Mouse (Mus musculus) testis, postnatal 10 days (tissue): ENCODE measurements around the gene Cybrd1.

Experiments used
- DNase-seq: peaks from one replicate; pipeline ENCODE4 v3.0.0; 2021; ENCODE audit warnings: low spot score

Cybrd1 gene

DNA sequence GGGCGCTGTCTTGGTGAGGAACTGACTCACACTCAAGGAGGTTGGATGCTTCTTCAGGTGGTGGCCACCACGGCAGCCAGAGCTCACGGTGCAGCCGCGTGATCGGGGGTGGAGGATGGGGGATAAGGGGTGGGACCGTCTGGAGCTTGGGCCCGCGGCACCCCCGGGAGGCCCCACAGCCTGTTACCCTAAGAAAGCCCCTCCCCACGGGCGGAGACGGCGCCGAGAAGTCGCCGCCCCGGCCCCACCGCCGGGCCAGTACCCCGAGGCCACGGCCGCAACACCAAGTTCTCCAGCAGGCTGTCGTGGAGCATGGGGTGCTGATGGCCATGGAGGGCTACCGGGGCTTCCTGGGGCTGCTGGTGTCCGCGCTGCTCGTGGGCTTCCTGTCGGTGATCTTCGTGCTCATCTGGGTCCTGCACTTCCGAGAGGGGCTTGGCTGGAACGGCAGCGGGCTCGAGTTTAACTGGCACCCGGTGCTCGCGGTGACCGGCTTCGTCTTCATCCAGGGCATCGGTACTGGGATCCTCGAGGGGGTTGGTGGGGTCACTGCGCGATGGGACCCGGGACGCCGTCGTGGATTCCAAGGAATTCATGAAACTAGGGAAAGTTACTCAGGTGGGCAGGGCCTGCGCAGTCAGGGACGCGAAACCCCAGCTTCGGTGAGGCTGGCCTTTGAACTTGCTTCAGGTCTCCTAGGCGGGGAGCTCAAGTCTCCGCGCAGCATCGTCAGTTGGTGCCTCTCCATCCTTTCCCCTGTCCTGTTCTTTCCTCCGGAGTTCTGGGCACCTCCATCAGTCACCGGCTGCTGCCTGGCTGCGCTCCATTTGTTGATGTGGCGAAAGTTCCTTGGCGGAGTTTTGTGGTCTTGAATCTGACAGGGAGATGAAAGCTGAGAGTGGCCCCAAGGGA, at the start of gene Cybrd1:
TSS of gene Cybrd1 (plus strand) at position 127 of the 912 bp plus-strand sequence.
- peak; percentile 62 for DNase-seq

DNA sequence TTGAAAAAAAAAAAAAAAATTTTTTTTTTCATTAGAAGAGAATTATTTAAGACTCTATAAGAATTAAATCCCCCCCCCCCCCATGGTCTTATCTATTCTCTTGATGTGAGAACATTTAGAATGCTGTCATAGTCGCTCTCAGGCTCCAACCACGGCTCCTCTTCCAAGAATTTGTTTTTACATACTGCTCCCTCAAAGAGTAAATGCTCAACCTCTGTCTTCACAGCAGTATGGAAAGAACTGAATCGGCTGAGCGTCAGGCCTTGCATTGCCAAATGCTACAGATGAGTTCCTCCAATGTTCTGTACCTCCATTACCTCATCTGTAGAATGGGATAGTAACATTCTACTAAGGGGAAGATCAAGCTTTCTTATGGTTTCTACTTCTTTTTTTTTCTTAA, 46.1 kb upstream of the Cybrd1 start:
- no peak for DNase-seq

DNA sequence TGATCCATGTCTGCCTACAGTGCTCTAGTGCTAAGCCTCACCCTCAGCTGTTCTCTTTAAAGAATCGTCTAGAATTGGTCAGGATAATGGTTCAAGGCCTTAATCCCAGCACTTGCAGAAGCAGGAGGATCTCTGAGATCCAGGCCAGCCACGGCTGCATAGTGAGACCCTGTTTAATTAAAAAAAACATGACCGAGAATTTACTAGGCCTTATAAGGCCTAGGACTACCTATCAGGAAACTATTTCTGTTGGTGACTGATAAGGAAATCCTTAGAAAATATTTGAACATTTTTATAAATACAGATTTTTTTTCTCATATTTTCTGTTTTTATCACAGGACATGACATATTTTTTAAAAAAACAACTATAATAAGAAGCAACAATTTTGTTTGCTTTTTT, 44.4 kb upstream of the Cybrd1 start:
- DNase-seq: no peak

DNA sequence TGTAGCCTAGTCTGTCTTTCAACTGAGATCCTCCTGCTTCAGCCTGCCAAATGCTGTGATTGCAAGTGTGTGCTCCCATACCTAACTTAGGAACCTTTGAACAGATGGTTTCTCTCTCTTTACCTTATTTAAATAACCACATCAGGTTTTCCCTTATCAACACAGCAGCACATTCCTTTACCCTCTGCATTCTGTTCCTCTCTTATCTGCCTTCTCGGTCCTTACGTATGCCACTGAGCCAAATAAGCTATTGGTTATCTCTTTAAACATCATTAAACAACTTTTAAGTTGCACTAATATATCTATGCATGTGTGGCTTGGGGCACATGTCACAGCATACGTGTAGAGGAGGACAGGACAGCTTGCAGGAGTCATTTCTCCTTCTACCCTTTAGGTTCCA, 43.9 kb upstream of the Cybrd1 start:
- DNase-seq: no peak

DNA sequence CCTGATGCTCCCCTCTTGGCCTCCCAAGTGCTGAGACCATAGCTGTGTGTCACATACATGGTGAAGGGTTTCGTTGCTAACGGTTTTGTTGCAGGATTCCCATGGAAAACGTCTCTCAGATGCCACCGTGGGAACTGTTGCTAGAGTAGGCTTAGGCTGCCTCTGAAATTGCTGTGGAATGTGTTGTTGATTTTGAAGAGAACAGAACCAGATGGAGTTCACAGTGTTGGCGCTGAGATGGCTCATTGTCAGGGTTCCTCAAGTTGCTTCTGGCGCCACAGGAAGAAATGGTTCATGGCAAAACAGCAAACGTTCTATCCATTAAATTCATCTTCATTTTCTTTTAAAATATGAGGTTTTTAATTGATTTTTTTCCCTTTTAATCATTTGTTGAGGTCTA, 35.3 kb upstream of the Cybrd1 start:
- DNase-seq: no peak

DNA sequence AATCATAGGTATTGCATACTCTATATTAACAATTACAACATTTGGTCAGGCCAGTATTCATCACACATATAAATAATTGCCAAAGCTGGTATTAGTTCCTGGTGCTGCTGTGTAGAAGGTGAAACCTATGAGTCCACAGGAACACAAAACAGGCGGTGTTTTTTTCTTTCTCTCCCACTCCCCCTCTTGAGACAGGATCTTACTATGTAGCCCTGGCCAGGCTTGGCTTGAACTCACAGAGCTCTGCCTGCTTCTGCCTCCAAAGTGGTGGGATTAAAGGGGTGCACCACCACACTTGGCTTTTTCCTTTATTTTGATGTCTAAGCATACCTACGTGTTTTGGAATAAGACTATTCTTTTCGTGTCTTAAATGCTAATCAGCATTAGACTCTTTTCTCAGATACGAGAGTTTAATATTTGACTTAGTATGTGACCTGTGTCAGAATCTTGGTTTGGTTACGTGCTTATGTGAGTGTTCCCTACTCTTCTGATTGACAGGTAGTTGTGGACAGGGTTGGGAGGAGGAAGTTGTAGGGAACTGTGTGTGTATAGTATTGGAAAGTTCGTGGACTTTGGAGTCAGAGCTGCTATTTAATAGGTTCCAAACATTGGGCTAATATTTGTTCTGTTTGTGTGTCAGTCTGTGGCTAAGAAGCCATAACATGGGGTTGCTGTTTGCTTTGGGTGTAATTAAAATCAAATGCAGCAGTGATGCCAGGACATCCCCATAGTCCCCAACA, 34.1 kb upstream of the Cybrd1 start:
- no peak for DNase-seq

DNA sequence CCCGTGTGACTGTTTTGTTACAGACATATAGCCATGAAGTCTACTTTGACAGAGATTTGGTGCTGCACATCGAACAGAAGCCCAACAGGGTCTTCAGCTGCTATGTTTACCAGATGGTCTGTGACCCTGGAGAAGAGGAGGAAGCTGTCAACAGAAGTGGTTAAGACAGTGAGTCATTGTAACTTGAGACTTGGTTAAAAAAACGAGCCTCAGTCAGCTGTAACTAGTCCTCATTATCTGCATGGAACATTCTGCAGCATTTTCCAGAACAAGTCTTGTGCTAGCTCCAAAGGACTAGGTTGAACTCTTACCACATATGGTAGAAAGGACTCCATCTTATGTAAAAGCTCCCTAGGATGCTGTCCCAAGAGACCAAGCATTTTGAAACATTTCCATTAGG, 28.0 kb upstream of the Cybrd1 start:
- no peak for DNase-seq

DNA sequence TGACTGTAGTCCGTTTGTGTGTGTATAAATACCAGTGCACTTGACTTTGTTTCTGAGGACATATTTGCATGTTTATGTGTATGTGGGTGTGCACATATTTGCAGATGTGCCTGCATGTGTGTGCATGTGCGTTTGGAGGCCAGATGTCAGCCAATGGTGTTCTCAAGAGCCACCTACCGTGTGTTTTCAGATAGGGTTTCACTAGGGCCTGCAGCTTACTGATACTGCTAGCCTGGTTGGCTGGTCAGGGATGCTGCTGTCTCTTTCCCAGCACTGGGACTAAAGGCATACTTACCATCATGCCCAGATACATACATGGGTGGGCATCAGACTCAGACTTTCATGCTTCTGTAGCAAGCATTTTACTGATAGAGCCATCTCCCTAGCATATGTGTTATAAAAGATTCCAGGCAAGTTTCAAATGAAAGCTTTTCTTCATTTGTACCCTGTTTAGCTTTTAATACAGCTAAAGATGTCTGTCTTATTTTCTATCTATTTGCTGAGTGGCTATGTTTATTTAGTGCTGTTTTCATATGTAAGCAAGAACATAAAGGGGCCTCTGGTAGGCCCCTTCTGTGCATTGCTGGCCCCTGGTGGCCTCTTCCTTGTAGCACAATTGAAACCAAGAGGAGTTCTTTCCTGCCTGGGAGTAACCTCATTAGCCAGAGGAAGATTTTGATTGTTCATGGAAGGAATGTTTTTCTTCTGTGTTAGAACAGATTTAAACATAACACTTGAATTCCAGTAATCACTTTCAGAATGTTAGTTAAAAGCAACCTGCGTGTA, 26.9 kb upstream of the Cybrd1 start:
- no peak for DNase-seq

DNA sequence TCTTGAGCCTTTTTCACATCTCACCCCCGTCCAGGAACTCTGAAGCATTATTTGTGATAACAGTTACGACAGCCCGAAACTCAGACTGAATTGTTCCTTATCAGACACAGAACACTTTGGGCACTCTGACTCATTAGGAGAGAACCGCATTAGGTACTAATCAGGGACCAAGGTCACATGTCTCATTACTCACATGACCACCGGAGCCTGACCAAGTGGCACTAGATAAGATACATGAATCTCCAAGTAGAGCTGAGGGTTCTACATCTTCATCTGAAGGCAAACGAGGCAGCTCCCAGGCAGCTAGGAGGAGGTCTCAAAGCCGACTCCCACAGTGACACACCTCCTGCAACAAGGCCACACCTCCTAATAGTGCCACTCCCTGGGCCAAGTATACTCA, 21.6 kb upstream of the Cybrd1 start:
- DNase-seq: no peak

DNA sequence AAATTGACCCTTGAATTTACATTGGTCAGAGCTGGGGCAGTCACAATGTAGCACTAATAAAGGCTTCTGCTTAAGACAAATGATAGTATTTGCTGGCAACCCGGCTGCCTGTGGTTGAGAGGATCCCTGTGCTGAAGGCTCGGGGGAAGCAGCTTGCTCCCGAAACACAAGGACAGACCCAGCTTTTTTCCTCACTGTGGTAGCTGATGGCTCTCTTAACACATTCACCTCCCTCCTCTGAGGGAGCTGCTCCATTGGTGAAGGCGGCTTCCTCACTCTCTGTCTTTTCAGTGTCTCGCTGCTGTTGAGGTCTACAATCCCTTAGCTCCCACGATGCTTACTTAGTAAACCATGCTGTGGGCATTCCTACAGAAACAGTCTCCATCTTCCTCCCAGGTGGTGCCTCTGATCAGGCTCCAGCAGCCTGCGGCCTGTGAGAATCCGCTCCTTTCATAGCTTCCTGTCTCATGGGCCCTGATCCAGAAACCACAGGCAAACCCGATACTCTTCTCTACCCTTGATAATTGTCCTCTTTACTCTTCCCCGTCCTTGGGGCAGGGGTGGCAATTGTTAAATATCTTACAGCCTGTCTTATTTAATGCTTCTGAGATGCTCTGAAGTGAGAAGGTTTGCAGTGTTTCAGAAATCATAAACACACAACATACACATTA, 15.0 kb upstream of the Cybrd1 start:
- DNase-seq: no peak

DNA sequence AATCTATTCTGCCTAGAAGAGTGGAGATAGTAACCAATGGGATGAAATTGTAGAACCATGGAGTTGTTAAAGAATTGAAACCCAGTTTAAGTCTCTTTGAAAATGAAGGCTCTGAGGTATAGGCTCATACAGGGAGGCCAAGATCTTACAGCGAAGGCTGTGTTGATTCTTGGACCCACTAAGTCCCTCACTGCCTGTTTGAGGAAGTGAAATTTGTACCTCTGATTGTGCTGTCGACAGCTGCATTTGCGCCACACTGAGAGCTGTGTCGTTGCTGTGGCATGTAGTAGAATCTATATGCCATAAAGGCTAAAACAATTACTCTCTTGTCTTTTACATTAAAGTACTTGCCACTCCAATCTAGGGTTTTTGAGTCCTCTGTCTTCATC, 14.4 kb upstream of the Cybrd1 start:
- DNase-seq: no peak

DNA sequence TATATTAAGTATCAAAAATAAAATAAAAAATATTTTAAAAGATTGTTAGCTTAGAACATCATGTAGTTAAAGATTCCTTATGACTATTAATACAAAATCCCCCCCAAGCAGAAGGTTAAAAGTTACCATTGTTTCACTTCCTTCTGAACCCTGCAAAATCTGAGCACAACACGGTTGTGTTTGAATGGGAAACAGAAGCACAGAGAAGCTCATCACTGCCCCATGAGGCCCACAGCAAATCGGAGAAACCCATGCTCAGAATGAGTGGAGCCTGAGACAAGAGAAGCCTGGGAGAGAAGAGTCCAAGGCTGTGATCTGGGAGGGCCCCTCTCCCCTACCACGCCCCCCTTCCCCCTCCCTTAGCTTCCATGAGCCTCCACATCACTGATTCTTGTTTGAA, 13.0 kb upstream of the Cybrd1 start:
- DNase-seq: no peak

DNA sequence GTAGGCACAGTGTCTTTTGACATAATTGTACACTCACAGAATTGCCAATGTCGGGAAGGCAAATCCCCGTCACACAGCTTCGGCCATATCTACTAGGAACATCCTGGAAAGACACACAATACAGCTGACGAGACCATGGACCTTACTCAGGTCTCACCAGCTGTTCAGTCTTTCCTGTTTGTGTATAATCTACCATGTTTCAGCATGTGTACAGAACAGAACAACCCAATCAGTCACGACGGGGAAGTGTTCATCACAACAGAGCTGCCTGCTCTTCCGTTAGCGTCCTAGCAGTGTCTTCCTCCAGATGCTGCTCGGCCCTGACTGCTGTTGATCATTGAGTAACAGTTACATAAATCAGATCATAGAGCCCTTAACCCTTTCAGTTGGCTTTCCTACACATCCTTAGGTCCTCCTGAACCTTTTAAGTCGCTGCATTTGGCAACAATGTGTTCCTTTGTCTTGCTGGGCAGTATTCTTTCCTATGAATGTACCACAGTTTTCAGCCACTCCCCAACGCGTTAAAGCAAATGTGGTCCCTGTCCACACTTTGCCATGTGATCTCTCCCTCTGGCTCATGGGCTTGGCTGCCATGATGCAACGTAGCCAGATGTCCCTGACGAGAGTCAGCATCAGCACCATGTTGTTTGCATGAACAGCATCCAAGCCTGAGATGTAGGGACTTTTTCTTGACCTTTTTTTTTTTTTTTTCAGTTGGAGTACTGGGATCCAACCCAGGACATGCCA, 12.1 kb upstream of the Cybrd1 start:
- no peak for DNase-seq

DNA sequence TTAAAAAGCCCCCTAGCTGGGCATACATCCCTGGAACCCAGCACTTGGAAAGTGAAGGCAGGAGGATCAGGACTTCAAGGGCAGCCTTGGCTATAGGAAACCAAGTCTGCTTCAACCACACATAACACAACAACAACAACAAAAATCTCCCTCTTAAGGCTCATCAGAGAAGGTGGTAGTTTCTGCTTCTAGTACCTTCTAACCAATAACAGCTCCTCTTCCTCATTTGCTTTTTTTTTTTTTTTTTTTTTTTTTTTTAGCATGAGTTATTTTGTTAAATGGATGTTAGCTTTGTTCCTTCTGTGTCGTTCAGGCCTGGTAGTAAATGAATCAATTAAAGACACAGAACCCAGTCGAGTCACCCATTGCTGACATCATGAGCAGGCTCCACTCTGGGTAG, 10.5 kb upstream of the Cybrd1 start:
- DNase-seq: no peak

DNA sequence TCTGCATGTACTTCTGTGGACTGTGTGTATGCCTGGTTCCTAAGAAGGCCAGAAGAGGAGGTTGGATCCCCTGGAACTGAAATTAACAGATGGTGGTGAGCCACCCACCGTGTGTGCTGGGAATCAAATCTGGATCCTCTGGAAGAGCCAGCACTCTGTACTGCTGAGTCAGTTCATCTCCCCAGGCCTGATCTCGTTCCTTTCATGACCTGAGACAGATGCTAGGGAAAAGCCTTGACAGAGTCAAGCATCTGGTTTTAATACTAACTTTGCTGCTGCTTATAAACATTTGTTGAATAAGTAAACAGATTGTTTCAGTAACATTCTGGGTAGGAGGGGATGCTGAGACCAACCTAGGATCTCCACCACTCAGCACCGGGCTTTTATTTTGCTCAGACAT, 9.2 kb upstream of the Cybrd1 start:
- DNase-seq: no peak

DNA sequence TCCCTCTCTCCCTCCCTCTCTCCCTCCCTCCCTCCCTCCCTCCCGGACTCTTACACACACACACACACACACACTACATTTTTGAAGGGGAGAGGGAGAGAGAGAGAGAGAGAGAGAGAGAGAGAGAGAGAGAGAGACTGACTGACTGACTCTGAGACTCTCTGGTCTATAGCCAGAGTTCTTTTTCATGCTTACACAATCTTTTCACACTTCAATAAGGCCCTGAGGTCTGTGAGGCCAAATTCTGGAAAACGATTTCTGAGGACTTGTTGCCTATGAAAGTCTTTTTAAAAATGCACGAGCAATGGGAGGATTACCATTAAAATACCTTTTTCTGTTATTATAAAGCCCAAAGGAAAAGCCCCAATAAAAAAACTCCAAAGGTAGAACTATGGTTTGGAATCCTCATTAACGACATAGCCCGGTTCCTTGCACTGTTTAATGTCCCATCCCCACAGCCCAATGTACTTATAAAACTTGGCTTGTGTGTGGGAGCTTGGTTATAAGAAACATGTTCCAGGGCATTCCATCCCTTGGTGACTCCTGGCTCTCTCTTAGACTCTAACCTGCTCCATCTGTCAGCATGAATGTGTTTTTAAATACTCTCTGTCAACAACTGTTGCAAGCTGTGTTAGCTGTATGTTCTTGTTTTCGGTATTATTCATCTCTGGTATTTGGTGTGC, 4.1 kb upstream of the Cybrd1 start:
- no peak for DNase-seq

DNA sequence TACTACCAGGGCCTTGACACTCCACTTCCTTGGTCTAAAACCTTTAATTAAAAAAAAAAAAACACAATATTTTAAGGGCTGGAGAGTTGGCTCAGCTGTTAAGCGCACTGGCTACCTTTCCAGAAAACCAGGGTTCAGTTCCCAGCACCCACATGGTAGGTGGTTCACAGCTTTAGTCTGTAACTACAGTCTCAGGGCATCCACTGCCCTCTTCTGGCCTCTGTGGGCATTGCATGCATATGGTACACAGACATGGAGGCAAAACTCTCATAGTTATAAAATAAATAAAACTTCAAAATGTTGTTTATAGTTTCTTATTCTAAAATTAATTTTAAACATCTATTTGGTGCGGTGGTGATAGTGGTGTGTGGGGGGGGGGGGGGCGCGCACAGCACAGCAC, 1.6 kb upstream of the Cybrd1 start:
- DNase-seq: no peak

DNA sequence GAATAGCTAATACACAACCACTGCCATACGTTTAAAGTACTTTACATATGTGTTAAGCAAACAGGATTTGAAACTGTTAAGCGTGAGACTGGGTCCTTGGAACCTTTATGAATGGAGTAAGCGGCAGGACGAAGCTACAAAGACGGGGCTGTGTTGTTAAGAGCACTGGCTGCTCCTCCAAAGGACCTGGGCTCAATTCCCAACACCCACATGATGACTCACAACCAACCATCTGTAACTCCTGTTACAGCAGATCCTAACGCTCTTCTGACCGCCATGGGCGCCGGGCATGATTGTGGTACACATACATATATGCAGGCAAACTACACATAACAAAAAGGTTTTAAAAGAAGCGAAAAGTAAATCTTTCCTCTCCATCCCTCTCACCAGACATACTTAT, 3.1 kb downstream of the Cybrd1 start:
- DNase-seq: no peak

DNA sequence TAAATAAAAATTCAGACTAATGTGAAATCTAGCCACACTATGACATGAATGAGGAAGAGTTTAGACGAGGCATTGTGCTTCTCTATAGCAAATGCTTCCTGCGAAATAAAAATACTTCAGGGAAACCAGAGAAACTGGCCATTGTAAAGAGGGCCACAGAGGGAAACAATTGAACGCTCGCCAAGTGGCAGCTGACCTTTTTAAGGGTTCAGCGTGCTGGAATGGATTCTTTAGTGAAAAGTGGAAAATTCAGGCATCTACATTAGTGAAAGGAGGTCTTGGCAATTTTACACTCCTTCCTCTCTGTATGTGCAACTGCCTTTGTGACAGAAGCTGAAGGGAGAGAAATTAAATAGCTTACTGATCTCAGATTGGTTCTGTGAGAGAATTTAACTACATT, 3.7 kb downstream of the Cybrd1 start:
- no peak for DNase-seq

DNA sequence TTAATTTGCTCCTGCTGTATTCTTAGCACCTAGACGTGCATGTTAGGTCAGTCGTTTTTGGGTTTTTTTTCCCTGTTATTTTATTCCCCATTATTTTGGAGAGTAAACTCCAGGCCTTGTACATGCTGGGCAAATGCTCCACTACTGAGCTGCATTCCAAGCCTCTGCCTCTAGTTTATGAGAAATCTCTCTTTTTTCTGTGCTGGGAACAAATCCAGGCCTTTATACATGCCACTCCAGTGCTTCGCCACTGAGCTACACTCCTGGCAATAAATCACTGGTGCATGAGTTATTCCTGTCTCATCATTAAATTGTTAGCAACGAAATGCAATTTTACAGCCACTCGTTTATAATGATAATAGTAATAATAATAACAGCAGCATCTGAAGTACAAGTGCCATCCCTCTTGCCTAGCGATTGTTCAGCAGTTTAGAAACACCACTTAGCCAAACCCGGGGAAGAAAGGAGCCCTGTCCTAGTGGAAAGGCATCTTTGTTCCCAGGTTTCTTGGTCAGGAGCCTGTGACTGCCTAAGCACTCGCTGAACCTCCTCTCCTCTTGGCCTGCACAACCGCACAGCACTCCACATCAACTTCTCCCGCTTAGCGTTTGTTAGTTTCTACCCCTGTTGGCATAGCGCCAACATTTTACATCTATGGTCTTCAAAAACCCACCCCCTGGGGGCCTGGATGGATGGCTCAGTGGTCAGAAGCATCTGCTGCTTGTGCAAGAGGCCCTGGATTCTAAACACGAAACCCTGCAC, 4.7 kb downstream of the Cybrd1 start:
- DNase-seq: no peak
